Mouse (Mus musculus) adrenal gland, postnatal 10 days (tissue): Measurements from ENCODE around the gene Olfr10. TPM values are rescaled to one million over a fixed set of nuclear protein-coding genes. Genes with fewer than 3 reads are reported as not detected.
"Not testable (repeated sequence)": the region's sequence is repeated elsewhere in the genome, so short reads cannot be mapped to it uniquely, and the experiment has no call there.

Source experiments
- DNase-seq: peaks from one replicate; pipeline ENCODE4 v3.0.0; 2021; ENCODE audit warnings: mixed read lengths
- long read RNA-seq, 2 experiments: library from polyadenylated mRNA; stranded (forward); transcript quantifications; one replicate each; pipeline ENCODE4 v2.0.0; 2021
- total RNA-seq, 2 experiments: library from RNA; stranded (reverse); gene quantifications; 2 replicates each; pipeline ENCODE4 v1.2.3; 2021

The Olfr10 gene
- not detected for total RNA-seq
- long read RNA-seq, experiment 1, result 0 reads
- long read RNA-seq, experiment 2, result 0 reads

DNA sequence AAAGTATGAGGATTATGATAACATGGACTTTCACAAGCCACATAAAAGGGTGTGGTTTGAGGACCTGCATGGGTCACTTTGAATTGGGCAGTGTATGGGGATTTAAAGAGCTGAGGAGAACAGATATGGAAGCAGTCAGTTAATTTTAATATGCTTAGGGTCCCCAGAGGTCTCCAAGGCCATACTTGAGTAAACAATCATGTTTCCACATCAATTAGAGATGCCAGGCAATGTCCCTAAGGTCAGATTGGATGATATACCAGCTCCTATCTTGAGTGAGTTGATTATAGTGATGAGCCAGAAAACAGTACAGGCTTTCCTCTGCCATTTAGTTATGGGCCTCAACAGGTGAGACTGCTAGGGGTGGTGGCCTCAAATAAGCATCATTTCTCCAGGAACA lies at the start of gene Olfr10:
Gene Olfr10 (plus strand): TSS at position 301 of the 400 bp plus-strand sequence.
- DNase-seq, result no peak

DNA sequence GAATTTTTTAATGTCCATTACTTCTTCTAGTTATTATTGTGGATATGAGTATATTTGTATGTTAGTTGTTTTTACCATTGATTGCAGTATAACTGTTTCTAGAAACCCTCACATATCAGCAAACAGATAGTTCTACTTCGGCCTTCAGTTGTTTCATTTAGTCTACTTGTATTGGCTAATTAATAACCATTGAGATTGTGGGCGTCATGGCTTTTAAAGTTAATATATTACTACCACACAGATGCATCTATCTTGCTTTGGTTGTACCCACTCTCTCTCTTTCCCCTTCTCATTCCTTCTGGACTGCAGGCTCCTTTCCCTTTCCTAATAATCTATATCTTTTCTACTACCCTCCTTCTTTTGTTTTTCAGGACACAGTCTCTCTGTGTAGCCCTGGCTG lies 45.2 kb upstream of the Olfr10 start:
- no peak for DNase-seq

DNA sequence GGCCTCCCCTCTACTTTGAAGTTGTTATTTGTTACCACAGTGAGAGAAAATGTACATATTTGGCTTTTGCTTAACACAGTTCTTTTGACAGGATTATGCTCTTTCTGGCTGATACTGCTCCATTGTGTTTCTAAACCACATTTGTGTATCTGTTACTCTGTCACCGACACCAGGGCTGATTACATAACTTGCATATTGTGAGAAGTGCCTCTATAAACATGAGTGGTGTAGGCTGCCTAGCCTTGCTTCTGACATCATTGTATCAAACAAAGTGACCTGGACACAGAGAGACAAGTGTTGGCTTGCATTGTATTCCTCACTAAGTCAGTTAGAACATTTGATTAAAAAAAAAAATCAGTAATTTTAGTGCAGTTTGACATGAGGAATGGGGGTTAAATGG lies 44.7 kb upstream of the Olfr10 start:
- no peak for DNase-seq

DNA sequence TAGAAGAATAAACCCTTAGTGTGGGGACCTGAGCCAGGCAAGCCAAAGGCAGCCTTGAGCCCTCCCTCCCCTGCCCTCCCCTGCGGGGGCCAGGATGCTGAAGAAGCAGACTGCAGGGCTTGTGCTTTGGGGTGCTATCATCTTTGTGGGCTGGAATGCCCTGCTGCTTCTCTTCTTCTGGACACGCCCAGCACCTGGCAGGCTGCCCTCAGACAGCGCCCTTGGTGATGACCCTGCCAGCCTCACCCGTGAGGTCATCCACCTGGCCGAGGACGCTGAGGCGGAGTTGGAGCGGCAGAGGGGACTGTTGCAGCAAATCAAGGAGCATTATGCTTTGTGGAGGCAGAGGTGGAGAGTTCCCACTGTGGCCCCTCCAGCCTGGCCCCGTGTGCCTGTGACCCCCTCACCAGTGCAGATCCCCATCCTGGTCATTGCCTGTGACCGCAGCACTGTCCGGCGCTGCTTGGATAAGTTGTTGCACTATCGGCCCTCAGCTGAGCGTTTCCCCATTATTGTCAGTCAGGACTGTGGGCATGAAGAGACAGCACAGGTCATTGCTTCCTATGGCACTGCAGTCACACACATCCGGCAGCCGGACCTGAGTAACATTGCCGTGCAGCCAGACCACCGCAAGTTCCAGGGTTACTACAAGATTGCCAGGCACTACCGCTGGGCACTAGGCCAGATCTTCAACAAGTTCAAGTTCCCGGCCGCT lies 43.8 kb upstream of the Olfr10 start:
- DNase-seq, result peak; percentile 90

DNA sequence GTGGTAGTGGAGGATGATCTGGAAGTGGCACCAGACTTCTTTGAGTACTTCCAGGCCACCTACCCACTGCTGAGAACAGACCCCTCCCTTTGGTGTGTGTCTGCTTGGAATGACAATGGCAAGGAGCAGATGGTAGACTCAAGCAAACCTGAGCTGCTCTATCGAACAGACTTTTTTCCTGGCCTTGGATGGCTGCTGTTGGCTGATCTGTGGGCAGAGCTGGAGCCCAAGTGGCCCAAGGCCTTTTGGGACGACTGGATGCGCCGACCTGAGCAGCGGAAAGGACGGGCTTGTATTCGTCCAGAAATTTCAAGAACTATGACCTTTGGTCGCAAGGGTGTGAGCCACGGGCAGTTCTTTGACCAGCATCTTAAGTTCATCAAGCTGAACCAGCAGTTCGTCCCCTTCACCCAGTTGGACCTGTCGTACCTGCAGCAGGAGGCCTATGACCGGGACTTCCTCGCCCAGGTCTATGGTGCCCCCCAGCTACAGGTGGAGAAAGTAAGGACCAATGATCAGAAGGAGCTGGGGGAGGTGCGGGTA lies 43.2 kb upstream of the Olfr10 start:
- DNase-seq, result no peak

DNA sequence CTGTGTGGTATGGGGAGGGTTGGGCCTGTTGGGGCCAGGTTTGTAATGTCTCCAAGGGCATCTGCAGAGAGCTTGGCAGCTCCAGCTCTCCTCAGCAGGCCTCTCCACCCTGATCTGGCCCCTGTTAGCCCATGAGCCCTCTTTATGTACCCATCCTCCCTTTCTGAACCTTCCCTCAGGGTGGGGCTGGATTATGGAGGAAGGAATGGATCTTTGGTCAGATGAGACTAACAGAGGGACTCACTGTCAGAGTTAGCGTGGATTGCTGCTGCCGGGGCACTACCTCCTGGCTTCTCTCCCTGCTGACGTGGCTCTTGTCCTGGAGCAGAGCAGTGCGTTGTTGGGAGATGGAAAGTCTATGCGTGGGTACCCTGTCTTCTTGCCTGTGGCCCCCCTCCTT lies 42.3 kb upstream of the Olfr10 start:
- DNase-seq, result no peak

DNA sequence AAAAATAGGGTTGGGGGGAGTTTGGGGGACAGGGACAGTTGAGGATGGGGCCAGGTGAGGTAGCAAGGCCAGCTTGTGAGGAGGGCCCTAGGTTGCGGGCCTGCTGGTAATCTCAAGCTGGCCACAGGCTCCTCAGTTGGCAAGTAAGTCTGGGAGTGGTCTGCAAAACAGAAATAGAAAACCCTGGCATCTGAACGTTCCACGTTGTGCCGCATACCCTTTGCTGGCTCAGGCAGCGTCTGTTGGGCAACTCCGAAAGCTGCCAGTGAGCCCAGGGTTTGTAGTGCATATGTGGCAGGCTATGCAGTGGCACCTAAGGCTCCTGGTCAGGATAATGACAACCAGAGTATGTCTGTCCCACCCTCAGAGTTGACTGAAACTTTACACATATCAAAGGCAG lies 41.4 kb upstream of the Olfr10 start:
- no peak for DNase-seq

DNA sequence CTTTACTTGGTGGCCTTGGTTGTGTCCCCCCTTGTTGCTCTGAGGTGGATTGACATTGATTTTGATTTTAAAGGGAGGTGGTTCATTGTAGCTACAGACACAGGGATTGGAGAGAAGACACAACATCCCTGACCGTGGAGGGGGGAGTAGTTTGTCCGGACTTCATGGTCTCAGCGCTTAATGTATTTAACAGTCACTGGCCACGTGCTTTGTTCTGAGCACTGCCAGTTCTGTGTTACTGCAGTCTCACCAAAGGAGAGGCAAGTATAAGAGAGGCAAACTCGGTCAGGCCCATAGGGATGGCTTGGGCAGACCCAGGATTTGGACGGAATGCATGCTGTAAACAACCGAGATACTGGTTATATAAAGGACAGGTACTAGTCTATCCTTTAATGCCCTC lies 40.5 kb upstream of the Olfr10 start:
- DNase-seq, result no peak

DNA sequence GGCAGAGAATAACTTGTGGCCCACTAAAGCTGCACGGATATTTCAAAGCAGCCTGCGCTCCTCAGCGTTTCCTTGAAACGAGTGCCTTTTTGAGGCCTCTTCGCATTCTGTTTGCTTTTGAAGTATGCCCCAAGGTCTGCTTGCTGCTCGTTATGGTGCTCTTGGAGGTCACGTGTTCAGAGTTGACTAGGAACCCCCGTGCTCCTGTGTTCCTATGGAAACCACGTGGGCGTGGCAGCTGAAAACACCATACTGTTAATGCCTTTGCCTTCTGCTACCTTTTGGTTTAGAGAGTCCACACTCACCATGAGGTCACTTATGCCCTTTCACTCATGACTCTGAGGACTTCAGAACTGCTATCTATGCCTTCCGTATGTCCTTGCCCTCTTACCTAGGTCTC lies 39.9 kb upstream of the Olfr10 start:
- DNase-seq, result no peak

DNA sequence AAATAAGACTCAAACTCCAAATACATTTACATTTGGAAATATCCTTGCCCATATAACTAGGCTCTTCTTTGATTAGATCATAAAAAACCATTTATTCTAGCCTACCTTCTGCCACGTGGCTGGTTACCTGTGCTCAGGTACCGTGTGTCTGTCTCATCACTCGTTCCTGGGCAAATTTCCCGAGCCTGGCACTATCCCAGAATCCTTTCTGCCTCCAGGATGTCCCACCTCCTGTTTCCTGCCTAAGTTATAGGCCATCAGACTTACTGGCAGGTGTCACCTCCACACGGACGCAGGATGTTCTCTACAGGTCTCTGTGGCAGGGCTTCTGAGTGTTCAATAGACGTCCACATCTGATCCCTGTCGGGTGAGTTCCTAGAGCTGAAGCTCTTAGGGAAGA lies 39.4 kb upstream of the Olfr10 start:
- DNase-seq, result no peak

DNA sequence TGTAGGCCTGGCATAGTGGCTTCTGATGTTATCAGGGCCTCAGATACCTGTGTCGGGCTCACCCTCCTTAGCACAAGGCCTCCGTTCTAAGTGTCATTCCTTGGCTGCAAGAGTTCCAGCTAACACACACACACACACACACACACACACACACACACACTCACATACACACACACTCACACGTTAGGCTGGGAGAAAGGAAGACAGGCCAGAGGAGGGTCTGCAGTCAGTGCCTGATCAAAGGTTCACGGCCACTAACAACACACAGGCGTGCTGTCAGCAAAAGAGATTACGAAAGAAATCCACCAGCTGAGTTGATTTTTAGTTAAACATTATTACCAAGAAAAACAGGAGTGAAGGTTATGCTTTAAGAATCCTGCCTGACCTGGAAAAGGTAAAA lies 37.9 kb upstream of the Olfr10 start:
- DNase-seq, result no peak

DNA sequence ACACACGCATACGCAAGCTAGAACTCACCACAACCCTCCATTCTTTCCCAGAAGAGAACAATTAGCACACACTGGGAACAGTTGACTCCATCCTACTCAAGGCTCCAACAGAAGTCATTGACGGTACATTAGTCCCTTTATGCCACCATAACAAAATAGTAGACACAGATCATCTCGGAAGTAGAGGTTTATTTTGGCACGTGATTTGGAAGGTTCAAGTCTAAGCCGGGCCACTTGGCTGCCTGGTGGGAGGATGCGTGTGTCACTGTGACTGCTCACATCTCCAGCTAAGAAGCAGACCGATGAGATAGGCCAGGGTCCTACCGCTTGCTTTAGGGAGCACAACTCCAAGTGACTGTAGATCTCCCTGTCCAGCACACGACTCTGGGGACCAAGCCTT lies 37.2 kb upstream of the Olfr10 start:
- DNase-seq, result no peak

DNA sequence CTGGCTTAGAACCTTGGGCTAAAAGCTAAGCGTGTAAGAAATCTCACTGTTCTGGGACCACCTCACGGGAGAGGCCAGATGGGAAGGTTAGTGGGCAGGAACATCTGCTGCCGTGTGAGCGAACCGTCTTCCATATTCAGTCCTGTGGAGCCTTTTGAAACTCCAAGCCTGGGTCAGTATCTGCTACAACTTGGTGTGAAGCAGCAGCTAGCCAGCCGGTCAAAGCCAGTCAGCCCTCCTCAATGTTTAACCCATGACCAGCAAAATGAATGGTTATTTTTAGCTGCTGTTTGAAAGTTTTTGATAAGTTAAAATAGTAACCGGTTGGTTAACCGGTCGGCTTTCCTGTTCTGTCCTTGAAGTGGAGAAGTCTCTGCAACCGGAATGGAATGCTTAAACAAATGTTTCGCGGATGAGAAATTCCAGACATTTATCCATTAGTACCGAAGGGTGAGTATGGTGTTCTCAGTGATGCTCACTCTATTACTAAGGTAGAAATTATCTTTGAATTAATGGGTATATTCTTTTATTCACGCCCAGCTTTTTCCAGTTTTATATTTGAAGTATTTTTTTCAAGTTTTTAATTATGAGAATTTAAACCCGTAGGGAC lies 36.5 kb upstream of the Olfr10 start:
- DNase-seq, result no peak

DNA sequence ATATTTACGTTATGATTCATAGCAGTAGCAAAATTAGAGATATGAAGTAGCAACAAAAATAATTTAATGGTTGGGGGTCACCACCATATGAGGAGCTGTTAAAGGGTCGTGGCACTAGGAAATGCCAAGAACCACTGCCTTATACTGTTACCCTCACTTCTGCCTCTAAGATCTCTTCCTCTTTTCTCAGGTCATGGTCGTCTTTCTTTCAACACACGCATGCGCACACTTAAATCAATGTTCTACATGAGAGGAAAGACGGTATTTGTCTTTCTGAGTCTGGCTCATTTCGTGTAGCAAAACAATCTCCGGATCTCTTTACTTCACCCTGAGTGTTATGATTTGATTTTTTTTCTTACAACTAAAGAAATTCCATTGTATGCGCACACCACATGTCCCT lies 34.8 kb upstream of the Olfr10 start:
- no peak for DNase-seq

DNA sequence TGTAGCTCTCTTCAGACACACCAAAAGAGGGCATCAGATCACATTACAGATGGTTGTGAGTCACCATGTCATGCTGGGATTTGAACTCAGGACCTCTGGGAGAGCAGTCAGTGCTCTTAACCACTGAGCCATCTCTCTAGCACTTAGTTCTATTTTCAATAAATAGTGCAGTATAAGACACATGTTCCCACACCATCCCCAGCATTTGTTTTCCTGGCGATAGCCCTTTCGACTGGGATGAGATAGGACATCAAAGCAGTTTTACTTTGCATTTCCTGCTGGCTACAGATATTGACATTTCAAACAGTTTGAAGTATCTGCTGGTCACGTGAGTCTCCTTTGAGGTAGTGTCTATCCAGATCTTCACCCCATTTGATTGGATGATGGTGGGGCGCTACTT lies 34.2 kb upstream of the Olfr10 start:
- DNase-seq, result no peak

DNA sequence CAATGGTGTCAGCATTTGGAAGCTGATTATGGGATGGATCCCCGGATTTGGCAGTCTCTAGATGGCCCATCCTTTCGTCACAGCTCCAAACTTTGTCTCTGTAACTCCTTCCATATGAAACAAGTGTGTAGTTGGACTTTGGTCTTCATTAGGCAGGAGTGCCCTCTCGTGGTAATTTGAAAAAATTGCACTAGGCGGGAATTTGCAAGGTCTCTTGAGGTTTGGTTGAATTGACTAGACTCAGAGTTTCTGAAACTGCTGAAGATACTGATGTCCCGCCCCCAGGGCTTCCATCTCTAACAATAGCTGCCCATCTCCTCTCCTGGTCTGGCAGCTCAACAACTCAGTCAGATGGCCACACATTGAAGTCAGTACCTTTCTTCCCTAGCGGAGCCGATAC lies 33.2 kb upstream of the Olfr10 start:
- peak; percentile 51 for DNase-seq

DNA sequence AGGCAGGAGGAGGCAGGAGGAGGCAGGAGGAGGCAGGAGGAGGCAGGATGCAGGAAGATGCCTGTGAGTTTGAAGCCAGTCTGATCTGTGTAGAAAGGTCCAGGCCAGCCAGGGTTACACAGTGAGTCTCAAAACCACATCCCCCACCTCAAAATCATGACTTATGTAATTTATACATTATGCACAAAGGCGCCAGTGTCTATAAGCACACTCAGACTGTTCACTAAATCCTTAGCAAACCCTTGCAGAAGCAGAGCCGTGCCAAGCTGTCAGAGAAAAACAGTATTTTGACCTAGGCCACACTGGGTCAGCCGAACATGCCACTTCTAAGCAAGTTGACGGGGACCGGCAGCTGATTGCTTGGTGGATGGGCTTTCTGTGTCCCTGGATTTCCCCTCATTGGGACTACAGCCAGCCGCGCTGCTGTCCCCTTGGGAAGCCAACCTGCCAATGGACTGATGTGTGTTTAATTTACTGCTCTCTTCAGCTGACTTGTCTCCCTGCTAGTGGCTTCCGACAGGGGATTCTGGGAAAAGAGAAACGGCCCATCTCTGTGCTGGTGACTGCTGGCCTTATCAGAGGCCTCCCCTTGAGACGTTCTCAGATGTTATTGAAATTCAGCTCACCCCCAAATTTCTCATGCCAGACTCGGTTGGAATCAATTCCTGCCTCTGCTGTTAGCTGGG lies 30.6 kb upstream of the Olfr10 start:
- no peak for DNase-seq

DNA sequence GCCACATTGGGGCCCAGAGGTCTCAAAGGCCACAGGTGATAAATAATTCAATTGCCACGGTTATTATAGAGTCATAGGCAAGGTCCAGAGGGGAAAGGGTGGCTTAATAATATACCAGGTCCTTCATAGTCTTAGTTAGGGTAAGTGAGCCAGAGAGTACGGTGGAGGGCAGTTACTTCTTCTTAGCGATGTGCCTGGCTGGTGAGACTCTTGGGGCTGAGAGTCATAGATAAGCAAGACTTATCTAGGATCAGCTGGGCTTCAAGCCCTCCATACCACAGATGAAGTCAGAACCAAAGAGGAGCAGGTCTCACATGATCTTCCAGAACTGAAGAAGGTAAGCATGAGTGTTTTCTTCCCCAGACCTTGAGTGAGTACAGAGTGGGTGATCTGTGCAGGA lies 26.3 kb upstream of the Olfr10 start, which contains the start of gene Olfr1393:
Gene Olfr1393 (plus strand): TSS at position 83 of the 400 bp plus-strand sequence.
- no peak for DNase-seq

DNA sequence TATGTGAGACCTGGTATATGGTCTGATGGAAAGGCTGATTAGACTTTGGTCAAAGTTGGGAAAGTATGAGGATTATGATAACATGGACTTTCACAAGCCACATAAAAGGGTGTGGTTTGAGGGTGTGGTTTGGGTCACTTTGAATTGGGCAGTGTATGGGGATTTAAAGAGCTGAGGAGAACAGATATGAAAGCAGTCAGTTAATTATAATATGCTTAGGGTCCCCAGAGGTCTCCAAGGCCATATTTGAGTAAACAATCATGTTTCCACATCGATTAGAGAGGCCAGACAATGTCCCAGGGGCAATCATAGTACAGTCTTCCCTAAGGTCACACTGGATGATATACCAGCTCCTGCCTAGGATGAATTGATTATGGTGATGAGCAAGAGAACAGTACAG lies 19.6 kb upstream of the Olfr10 start, which contains the start of gene Olfr1392:
Gene Olfr1392 (plus strand): TSS at position 301 of the 400 bp plus-strand sequence.
- not testable (repeated sequence) for DNase-seq

DNA sequence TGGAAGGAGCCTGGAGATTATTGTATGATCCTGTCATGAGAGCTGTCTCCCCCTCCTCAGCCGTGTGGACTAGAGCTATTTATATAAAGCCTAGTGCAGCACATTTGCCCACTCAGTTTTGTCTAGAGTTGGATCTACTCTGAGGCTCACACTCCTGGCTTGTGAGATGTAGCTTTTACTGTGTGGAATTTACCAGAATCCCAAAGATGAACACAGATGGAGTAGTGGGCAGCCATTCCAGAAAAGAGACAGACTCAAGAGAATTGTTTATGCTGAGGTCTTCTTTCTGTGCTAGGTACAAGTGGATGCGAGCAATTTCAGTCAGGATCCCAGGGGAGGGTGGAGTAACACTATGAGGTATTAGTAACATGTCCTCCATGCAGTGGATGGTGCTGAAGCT lies 17.3 kb upstream of the Olfr10 start:
- DNase-seq, result no peak

DNA sequence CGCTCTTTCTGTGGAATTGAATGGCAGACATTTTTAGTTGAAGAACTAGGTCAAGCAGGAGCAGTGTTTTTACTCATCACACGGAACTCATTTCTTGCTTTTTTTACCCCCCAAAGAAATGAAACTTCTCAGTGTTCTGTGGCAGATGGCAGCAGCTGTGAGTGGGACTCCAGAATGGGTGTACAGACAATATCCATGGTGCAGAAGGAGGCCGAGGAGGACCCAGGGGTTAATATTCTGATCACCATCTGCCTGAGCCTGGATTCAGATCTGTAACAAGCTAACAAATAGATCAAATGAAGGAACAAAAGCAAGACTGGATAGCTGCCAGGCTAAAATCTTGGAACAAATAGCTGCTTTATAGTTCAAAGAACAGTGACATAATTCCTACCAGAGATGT lies 11.8 kb upstream of the Olfr10 start:
- no peak for DNase-seq

DNA sequence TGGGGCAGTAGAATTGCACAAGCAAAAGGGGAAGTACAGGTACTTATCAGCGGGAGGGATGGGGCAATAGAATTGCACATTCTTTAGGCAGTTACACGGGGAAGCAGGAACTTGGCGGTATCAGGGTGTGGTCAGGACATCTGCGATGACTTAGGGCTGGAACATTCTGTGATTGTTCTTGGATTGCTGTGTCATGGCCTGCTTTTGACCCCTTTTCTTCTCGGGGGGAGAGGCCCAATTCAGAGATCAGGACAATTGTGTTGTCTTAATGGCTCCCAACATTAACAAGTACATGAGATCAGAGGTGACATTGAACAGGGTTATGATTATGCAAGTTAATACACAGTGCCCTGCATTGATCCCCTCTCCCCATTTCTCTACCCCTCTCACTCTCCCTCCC lies 4.0 kb downstream of the Olfr10 start:
- not testable (repeated sequence) for DNase-seq

DNA sequence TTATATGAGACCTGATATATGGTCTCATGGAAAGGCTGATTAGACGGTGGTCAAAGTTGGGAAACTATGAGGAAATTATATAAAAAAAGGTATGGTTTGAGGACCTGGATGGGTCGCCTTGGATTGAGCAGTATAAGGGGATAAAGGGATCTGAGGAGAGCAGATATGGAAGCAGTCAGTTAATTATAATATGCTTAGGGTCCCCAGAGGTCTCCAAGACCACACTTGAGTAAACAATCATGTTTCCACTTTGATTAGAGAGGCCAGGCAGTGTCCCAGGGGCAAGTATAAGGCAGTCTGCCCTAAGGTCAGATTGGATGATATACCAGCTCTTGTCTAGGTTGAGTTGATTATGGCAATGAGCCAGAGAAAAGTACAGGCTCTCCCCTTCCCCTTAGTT lies 17.9 kb downstream of the Olfr10 start, which contains the start of gene Olfr1391:
Gene Olfr1391 (plus strand): TSS at position 301 of the 400 bp plus-strand sequence.
- DNase-seq, result no peak
